Mouse (Mus musculus): Measurements from ENCODE around the gene Relt. TPM values are rescaled to one million over a fixed set of nuclear protein-coding genes. Genes with fewer than 3 reads are reported as not detected.

Relt gene
- total and polyA plus RNA-seq, 3 experiments, result 24.5 to 31.1 (median 29.9) TPM

GRCm38 (mm10) chr7:100854861-100855260 is 8.4 kb downstream of the Relt start:
- Histone ChIP-seq H3K79me2 (replicated peaks; ENCODE audit: control insufficient read depth, extremely low read depth, insufficient read depth, poor library complexity, severe bottlenecking) (peaks cover 42% of the 10 kb centered on the region), H3K4me3 (replicated peaks in 1 of 3; ENCODE audit: low read depth in 2 of 3, low read length in 2 of 3, poor library complexity in 1 of 3) (peak overlapping the region; percentile 56 to 62 (median 57)), H3K9me3 (replicated peaks; ENCODE audit: low read length) (no peaks in the 10 kb centered on the region), H3K36me3 (replicated peaks in 1 of 2; ENCODE audit: control insufficient read depth in 1 of 2, insufficient read depth in 1 of 2, low read length in 1 of 2) (peaks cover 22 to 64% of the 10 kb centered on the region in 2 experiments), H3K9ac (ENCODE audit: insufficient read depth, low read depth) (peak overlapping the region; percentile 70), H3K4me2 (ENCODE audit: insufficient read depth, low read depth, poor library complexity, severe bottlenecking) (peak overlapping the region; percentile 79), H3K4me1 (ENCODE audit: control insufficient read depth in 1 of 2, insufficient read depth in 2 of 2) (peaks cover 49 to 98% of the 10 kb centered on the region in 2 experiments), H3K27ac (ENCODE audit: insufficient read depth, low read depth) (peak overlapping the region; percentile 97), H3K27me3 (replicated peaks) (no peaks in the 10 kb centered on the region)
- no peak for DNase-seq (ENCODE audit: extremely low read depth)
- dilution Hi-C loops (cut with MboI; ENCODE audit: extremely low pct_ligation_motif_present, extremely low pct_unique_long_range_greater_than_20kb, low sequenced_read_pairs) (no loop called here), in situ Hi-C loops (cut with MboI; ENCODE audit: low pct_ligation_motif_present, low pct_unique_long_range_greater_than_20kb, low sequenced_read_pairs) (loop anchor here (5.0 kb wide), 1 partner anchor 37 kb away; no protein-coding TSS in a partner anchor)
- TF ChIP-seq GABPA (IDR thresholded peaks at IDR 0.05; ENCODE audit: insufficient replicate concordance, low read depth, low read length) (no peak), PAX5 (IDR thresholded peaks at IDR 0.05; ENCODE audit: low read length) (no peak), ZNF384 (IDR thresholded peaks at IDR 0.05; ENCODE audit: low read depth, low read length) (no peak), CHD1 (IDR thresholded peaks at IDR 0.05; ENCODE audit: low read depth, low read length) (no peak), TBP (conservative IDR thresholded peaks at IDR 0.05; ENCODE audit: low read depth, low read length) (no peak), RAD21 (IDR thresholded peaks at IDR 0.05; ENCODE audit: low read depth, low read length) (no peak), NELFE (IDR thresholded peaks at IDR 0.05; ENCODE audit: low read depth, low read length) (no peak), BHLHE40 (IDR thresholded peaks at IDR 0.05; ENCODE audit: low read depth, low read length) (peak; percentile 91), UBTF (IDR thresholded peaks at IDR 0.05; ENCODE audit: low read depth, low read length) (no peak), CHD2 (IDR thresholded peaks at IDR 0.05; ENCODE audit: low read length) (no peak), POLR2AphosphoS2 (IDR thresholded peaks at IDR 0.05; ENCODE audit: low read depth, low read length) (no peak), SMC3 (IDR thresholded peaks at IDR 0.05; ENCODE audit: low read depth, low read length) (no peak), ELF1 (IDR thresholded peaks at IDR 0.05; ENCODE audit: low read depth, low read length) (no peak), ZC3H11A (IDR thresholded peaks at IDR 0.05; ENCODE audit: low read depth, low read length) (no peak), MAFK (IDR thresholded peaks at IDR 0.05; ENCODE audit: insufficient replicate concordance, low read length) (no peak), ZMIZ1 (IDR thresholded peaks at IDR 0.05; ENCODE audit: low read depth, low read length) (no peak), JUN (IDR thresholded peaks at IDR 0.05; ENCODE audit: insufficient read depth, low read depth, low read length) (no peak), KAT2A (IDR thresholded peaks at IDR 0.05; ENCODE audit: insufficient replicate concordance, low read length) (no peak), HCFC1 (IDR thresholded peaks at IDR 0.05; ENCODE audit: low read depth, low read length) (no peak), USF2 (conservative IDR thresholded peaks at IDR 0.05; ENCODE audit: low read depth, low read length) (no peak), RCOR1 (conservative IDR thresholded peaks at IDR 0.05; ENCODE audit: low read depth, low read length) (0 out of 2 replicates have a peak, but pooled peaks have one; percentile 18), ZKSCAN1 (IDR thresholded peaks at IDR 0.05; ENCODE audit: borderline replicate concordance, low read depth, low read length) (no peak), MYC (IDR thresholded peaks at IDR 0.05; ENCODE audit: low read depth, low read length) (no peak), MXI1 (IDR thresholded peaks at IDR 0.05; ENCODE audit: low read depth, low read length) (peak; percentile 14; the same call in 1 of the 2 replicates), E2F4 (IDR thresholded peaks at IDR 0.05; ENCODE audit: insufficient replicate concordance, low read depth, low read length) (no peak), MAZ (IDR thresholded peaks at IDR 0.05; ENCODE audit: low read depth, low read length) (no peak)

All from CH12.LX (cell line).